Mouse (Mus musculus) liver, adult 2 months (tissue): ENCODE measurements around the gene Slc18a3.

Experiments
- CTCF ChIP-seq: fragments of 200-500 bp; IDR thresholded peaks from 2 replicates; pipeline ENCODE4 v1.5.1; 2011; ENCODE audit warnings: low read depth, low read length, control low read depth
- POLR2A ChIP-seq: fragments of 200-500 bp; IDR thresholded peaks from 2 replicates; pipeline ENCODE4 v1.6.1; 2011; ENCODE audit warnings: low read length, control low read depth; ENCODE audit not compliant: insufficient read depth; ENCODE audit errors: extremely low read depth

DNA sequence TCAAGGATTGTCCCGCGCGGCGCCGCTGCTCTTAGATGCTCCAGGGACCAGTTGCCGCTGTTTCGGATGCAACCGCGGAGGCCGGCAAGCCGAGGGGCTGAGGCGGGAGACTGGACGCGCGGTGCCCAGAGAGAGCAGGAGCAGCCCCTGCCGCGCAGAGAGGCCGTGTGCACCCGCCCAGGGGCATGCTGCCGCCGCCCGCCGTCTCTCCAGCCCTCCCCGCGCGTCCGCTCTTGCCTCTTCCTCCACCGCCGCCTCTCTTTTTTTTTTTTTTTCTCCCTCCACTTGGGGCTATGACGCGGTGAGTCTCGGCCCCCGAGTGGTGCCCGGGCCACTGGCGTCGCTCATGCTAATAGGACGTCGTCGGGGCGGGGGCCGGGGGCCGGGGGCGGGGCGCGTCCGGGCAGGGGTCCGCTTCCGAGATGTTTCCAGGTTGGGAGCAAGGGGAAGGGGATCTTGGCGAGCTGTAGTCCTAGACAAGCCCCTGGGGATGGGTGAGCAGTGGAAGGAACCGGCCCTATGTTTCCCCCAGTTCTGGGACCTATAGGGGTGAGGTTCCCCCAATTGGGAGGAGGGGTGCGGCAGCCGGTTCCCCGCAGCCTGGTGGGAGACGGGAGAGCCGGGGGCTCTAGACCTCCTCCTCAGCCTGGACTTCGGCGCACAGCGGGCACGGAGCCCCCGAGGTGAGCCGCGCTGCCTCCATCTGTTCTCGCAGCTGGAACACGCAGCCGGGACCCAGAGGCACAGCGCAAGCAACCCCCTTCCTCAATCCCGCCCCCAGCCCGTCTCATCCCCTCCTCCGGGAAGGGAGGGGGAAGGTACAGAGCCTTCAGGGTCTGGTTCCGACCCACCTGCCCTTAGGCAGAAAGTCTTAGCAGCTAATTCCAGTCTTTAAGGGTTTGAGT, at the start of gene Slc18a3:
- TF ChIP-seq CTCF (no peak), POLR2A (no peak)
